Mouse (Mus musculus) embryonic facial prominence, embryonic 15.5 days (tissue): Measurements from ENCODE around the gene Mfsd4b3. TPM values are rescaled to one million over a fixed set of nuclear protein-coding genes. Genes with fewer than 3 reads are reported as not detected.
"Not testable (repeated sequence)": the region's sequence is repeated elsewhere in the genome, so short reads cannot be mapped to it uniquely, and the experiment has no call there.

Source experiments
- ATAC-seq: fragments of 200-750 bp; cut with Nextera tagmentation; 2 replicates; pipeline ENCODE4 v1.8.0; 2017; ENCODE audit warnings: low read depth, moderate TSS enrichment; ENCODE audit not compliant: insufficient number of reproducible peaks, low FRiP score, low TSS enrichment
- H3K27ac ChIP-seq: fragments of 300-500 bp; sonication (generic); replicated peaks from 2 replicates; pipeline ENCODE4 v1.5.1; 2015; ENCODE audit warnings: mild to moderate bottlenecking, inconsistent platforms
- H3K27me3 ChIP-seq: fragments of 300-500 bp; sonication (generic); 2 replicates; pipeline ENCODE4 v1.6.1; 2015; ENCODE audit warnings: inconsistent platforms
- H3K36me3 ChIP-seq: fragments of 300-500 bp; sonication (generic); 2 replicates; pipeline ENCODE4 v1.6.1; 2015; ENCODE audit warnings: mild to moderate bottlenecking, inconsistent platforms
- H3K4me1 ChIP-seq: fragments of 300-500 bp; sonication (generic); 2 replicates; pipeline ENCODE4 v1.6.1; 2015; ENCODE audit warnings: inconsistent platforms
- H3K4me2 ChIP-seq: fragments of 300-500 bp; sonication (generic); replicated peaks from 2 replicates; pipeline ENCODE4 v1.6.1; 2015; ENCODE audit warnings: mild to moderate bottlenecking, inconsistent platforms
- H3K4me3 ChIP-seq: fragments of 300-500 bp; sonication (generic); replicated peaks from 2 replicates; pipeline ENCODE4 v1.5.1; 2015; ENCODE audit warnings: mild to moderate bottlenecking, inconsistent platforms
- H3K9ac ChIP-seq: fragments of 300-500 bp; sonication (generic); 2 replicates; pipeline ENCODE4 v1.6.1; 2015; ENCODE audit warnings: inconsistent platforms
- H3K9me3 ChIP-seq: fragments of 300-500 bp; sonication (generic); replicated peaks from 2 replicates; pipeline ENCODE4 v1.6.1; 2016; ENCODE audit warnings: inconsistent platforms
- WGBS: fragments of 180-500 bp; shearing (Covaris S2); methylation state at CpG from one replicate; pipeline ENCODE4 v1.1.7; 2015; 5-methylcytosine and 5-hydroxymethylcytosine counted together
- polyA plus RNA-seq: library from polyadenylated mRNA; unstranded; fragments of >200 nt; fragmentation: Nextera tagmentation; extraction: Ambion mirVana; gene quantifications from 2 replicates; pipeline ENCODE4 v1.2.1, GENCODE M21; 2015

The Mfsd4b3 gene
- 0.51 and 0.75 TPM in 2 replicates for polyA plus RNA-seq

GRCm38 (mm10) chr10:39959761-39960440, at the start of gene Mfsd4b3:
Gene Mfsd4b3 (minus strand): TSS chr10:39960153.
- 0 out of 2 replicates have a peak within 1 kb of the TSS, but pooled peaks have one; percentile 48 for H3K27ac ChIP-seq
- ATAC-seq, result peak; percentile 98
- H3K4me2 ChIP-seq, result peak within 1 kb of the TSS; percentile 94
- peak within 1 kb of the TSS; percentile 53 for H3K4me3 ChIP-seq
- peak within 1 kb of the TSS; percentile 26 for H3K9ac ChIP-seq
- H3K36me3 ChIP-seq, result no peaks in the 10 kb centered on the region
- WGBS, result under 1% methylated on average over 38 of the region's 38 CpGs
- no peaks in the 10 kb centered on the region for H3K27me3 ChIP-seq
- H3K4me1 ChIP-seq, result peaks cover 9% of the 10 kb centered on the region; the same call in 1 of the 2 replicates
- no peaks in the 10 kb centered on the region for H3K9me3 ChIP-seq

- no peak for ATAC-seq
- Histone ChIP-seq H3K36me3 (no peaks in the 10 kb centered on the region), H3K4me2 (no peak overlapping the region), H3K9me3 (no peaks in the 10 kb centered on the region), H3K9ac (no peak overlapping the region), H3K27me3 (no peaks in the 10 kb centered on the region), H3K27ac (no peak overlapping the region), H3K4me3 (no peak overlapping the region), H3K4me1 (no peaks in the 10 kb centered on the region)
- WGBS, result 78% methylated on average over 11 of the region's 11 CpGs
Measured at GRCm38 (mm10) chr10:40009591-40009990, 49.6 kb upstream of the Mfsd4b3 start.

- H3K4me1 ChIP-seq, ATAC-seq, H3K9me3 ChIP-seq, H3K27ac ChIP-seq, H3K27me3 ChIP-seq, H3K9ac ChIP-seq, H3K36me3 ChIP-seq, H3K4me2 ChIP-seq, H3K4me3 ChIP-seq: not testable (repeated sequence)
- 73% methylated on average over 4 of the region's 4 CpGs for WGBS
Measured at GRCm38 (mm10) chr10:40008847-40009246, 48.9 kb upstream of the Mfsd4b3 start.

GRCm38 (mm10) chr10:40007953-40008352, 48.0 kb upstream of the Mfsd4b3 start:
- Histone ChIP-seq H3K27ac (no peak overlapping the region), H3K9ac (no peak overlapping the region), H3K4me1 (no peaks in the 10 kb centered on the region), H3K9me3 (no peaks in the 10 kb centered on the region), H3K4me3 (no peak overlapping the region), H3K4me2 (no peak overlapping the region), H3K36me3 (no peaks in the 10 kb centered on the region), H3K27me3 (no peaks in the 10 kb centered on the region)
- WGBS, result 80% methylated on average over 4 of the region's 4 CpGs
- no peak for ATAC-seq

GRCm38 (mm10) chr10:40006963-40007362, 47.0 kb upstream of the Mfsd4b3 start:
- Histone ChIP-seq H3K36me3 (no peaks in the 10 kb centered on the region), H3K9ac (no peak overlapping the region), H3K4me2 (no peak overlapping the region), H3K4me1 (no peaks in the 10 kb centered on the region), H3K4me3 (no peak overlapping the region), H3K27me3 (no peaks in the 10 kb centered on the region), H3K9me3 (no peaks in the 10 kb centered on the region), H3K27ac (no peak overlapping the region)
- ATAC-seq, result no peak
- 59% methylated on average over 10 of the region's 10 CpGs for WGBS

GRCm38 (mm10) chr10:40000746-40001145, 40.8 kb upstream of the Mfsd4b3 start:
- no peak overlapping the region for H3K4me2 ChIP-seq
- no peak overlapping the region for H3K27ac ChIP-seq
- 77% methylated on average over 2 of the region's 2 CpGs for WGBS
- H3K9ac ChIP-seq, result no peak overlapping the region
- H3K4me3 ChIP-seq, result no peak overlapping the region
- no peaks in the 10 kb centered on the region for H3K27me3 ChIP-seq
- H3K36me3 ChIP-seq, result no peaks in the 10 kb centered on the region
- ATAC-seq, result no peak
- no peaks in the 10 kb centered on the region for H3K4me1 ChIP-seq
- H3K9me3 ChIP-seq, result no peaks in the 10 kb centered on the region

- Histone ChIP-seq H3K9me3 (no peaks in the 10 kb centered on the region), H3K36me3 (no peaks in the 10 kb centered on the region), H3K4me2 (no peak overlapping the region), H3K27me3 (no peaks in the 10 kb centered on the region), H3K9ac (no peak overlapping the region), H3K4me3 (no peak overlapping the region), H3K4me1 (no peaks in the 10 kb centered on the region), H3K27ac (no peak overlapping the region)
- WGBS, result 53% methylated on average over 4 of the region's 4 CpGs
- no peak for ATAC-seq
Measured at GRCm38 (mm10) chr10:39991155-39991554, 31.2 kb upstream of the Mfsd4b3 start.

- Histone ChIP-seq H3K4me2 (no peak within 1 kb of the TSS), H3K9me3 (no peaks in the 10 kb centered on the region), H3K9ac (no peak within 1 kb of the TSS), H3K27ac (no peak within 1 kb of the TSS), H3K4me1 (no peaks in the 10 kb centered on the region), H3K4me3 (no peak within 1 kb of the TSS), H3K27me3 (no peaks in the 10 kb centered on the region), H3K36me3 (no peaks in the 10 kb centered on the region)
- no peak for ATAC-seq
- 83% methylated on average over 12 of the region's 12 CpGs for WGBS
Measured at GRCm38 (mm10) chr10:39986466-39986865, 26.5 kb upstream of the Mfsd4b3 start, which contains the start of gene Mfsd4b5. Gene Mfsd4b5 (minus strand): TSS chr10:39986646.

- Histone ChIP-seq H3K9ac (no peak overlapping the region), H3K4me3 (no peak overlapping the region), H3K4me2 (no peak overlapping the region), H3K36me3 (no peaks in the 10 kb centered on the region), H3K27me3 (no peaks in the 10 kb centered on the region), H3K27ac (no peak overlapping the region), H3K4me1 (no peaks in the 10 kb centered on the region), H3K9me3 (0 out of 2 replicates have a peak, but pooled peaks cover 2% of the 10 kb centered on the region)
- 69% methylated on average over 5 of the region's 5 CpGs for WGBS
- ATAC-seq, result no peak
Measured at GRCm38 (mm10) chr10:39982604-39983003, 22.7 kb upstream of the Mfsd4b3 start.

GRCm38 (mm10) chr10:39978231-39978630, 18.3 kb upstream of the Mfsd4b3 start:
- H3K9me3 ChIP-seq, result 0 out of 2 replicates have a peak, but pooled peaks cover 3% of the 10 kb centered on the region
- no peak overlapping the region for H3K27ac ChIP-seq
- ATAC-seq, result no peak
- 93% methylated on average over 1 of the region's 1 CpGs for WGBS
- H3K4me1 ChIP-seq, result no peaks in the 10 kb centered on the region
- H3K4me2 ChIP-seq, result no peak overlapping the region
- H3K27me3 ChIP-seq, result no peaks in the 10 kb centered on the region
- H3K36me3 ChIP-seq, result no peaks in the 10 kb centered on the region
- no peak overlapping the region for H3K9ac ChIP-seq
- no peak overlapping the region for H3K4me3 ChIP-seq

- WGBS, result 93% methylated on average over 4 of the region's 4 CpGs
- H3K27ac ChIP-seq, result no peak overlapping the region
- H3K9ac ChIP-seq, result no peak overlapping the region
- no peak overlapping the region for H3K4me3 ChIP-seq
- ATAC-seq, result no peak
- no peaks in the 10 kb centered on the region for H3K36me3 ChIP-seq
- no peaks in the 10 kb centered on the region for H3K4me1 ChIP-seq
- 0 out of 2 replicates have a peak, but pooled peaks cover 3% of the 10 kb centered on the region for H3K9me3 ChIP-seq
- H3K4me2 ChIP-seq, result no peak overlapping the region
- H3K27me3 ChIP-seq, result no peaks in the 10 kb centered on the region
Measured at GRCm38 (mm10) chr10:39977346-39977745, 17.4 kb upstream of the Mfsd4b3 start.

GRCm38 (mm10) chr10:39975771-39976170, 15.8 kb upstream of the Mfsd4b3 start:
- Histone ChIP-seq H3K36me3 (no peaks in the 10 kb centered on the region), H3K9ac (no peak overlapping the region), H3K9me3 (0 out of 2 replicates have a peak, but pooled peaks cover 3% of the 10 kb centered on the region), H3K4me3 (no peak overlapping the region), H3K4me2 (no peak overlapping the region), H3K27ac (no peak overlapping the region), H3K27me3 (no peaks in the 10 kb centered on the region), H3K4me1 (no peaks in the 10 kb centered on the region)
- WGBS, result 39% methylated on average over 2 of the region's 2 CpGs
- ATAC-seq, result no peak
